9 mouse cellular contexts compared by ENCODE assay signal in the genomic region with DNA sequence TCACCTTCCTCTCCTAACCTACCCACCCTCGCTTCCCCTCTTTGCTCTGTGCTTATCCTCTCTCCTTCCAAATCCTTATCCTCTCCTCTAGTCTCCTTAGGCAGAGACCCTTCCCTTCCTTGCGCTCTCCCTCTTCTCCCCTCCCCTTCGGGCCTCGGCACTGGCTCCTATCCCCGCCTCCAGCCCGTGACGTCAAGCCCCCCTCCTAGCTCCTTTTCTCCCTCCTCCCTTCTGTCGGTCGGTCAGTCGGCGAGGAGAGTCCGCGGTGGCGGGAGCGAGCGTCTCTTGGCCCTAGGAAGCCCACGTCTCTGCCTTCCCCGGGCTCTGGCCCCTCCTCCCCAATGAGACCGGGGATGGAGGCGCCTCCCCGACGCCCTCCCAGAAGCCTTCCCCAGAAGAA. TPM values are rescaled to one million over a fixed set of nuclear protein-coding genes. Genes with fewer than 3 reads are reported as not detected.
DNase-seq lines count a peak whose midpoint lies in the region; ATAC-seq and TF ChIP-seq lines count a peak whose summit lies in the region.
"Had no signal": no experiment of that assay in that cellular context is flagged by ENCODE, and none has a peak within 500 bp of the region (broad histone marks: within the 10 kb centered on the region; RNA-seq: fewer than 3 reads in every experiment).

No protein-coding gene starts in this region.

- peaks cover 69% of the 10 kb centered on the region for H3K36me3 ChIP-seq in E14TG2a.4 (ENCODE audit: insufficient read depth, low read length)
- H3K36me3 ChIP-seq in forebrain, postnatal 0 days (ENCODE audit: insufficient read depth) = peaks cover 12% of the 10 kb centered on the region
- H3K36me3 ChIP-seq in liver, embryonic 16.5 days (ENCODE audit: control insufficient read depth, insufficient read depth) = no peaks in the 10 kb centered on the region
- H3K36me3 ChIP-seq in neural tube, embryonic 13.5 days = peaks cover 32% of the 10 kb centered on the region
- H3K36me3 ChIP-seq in thymus, adult 2 months (ENCODE audit: control insufficient read depth, insufficient read depth, low read length) = peaks cover 9% of the 10 kb centered on the region

- TF ChIP-seq CTCF in E14TG2a.4 (conservative IDR thresholded peaks at IDR 0.05; ENCODE audit: low read length) = no peak
- TF ChIP-seq CTCF in forebrain, postnatal 0 days (IDR thresholded peaks at IDR 0.05; ENCODE audit: low read depth) = no peak
- no peak for TF ChIP-seq CTCF in thymus, adult 2 months (IDR thresholded peaks at IDR 0.05; ENCODE audit: borderline replicate concordance, control insufficient read depth, extremely low read depth, insufficient read depth, low read length, poor library complexity)

- 2% methylated on average over 22 of the region's 22 CpGs for WGBS in forebrain, postnatal 0 days
- under 1% methylated on average over 22 of the region's 22 CpGs for WGBS in liver, embryonic 16.5 days (ENCODE audit: insufficient replicate concordance)
- 2% methylated on average over 22 of the region's 22 CpGs for WGBS in neural tube, embryonic 13.5 days
- 11% methylated on average over 22 of the region's 22 CpGs for WGBS in thymus, adult 2 months

- intact Hi-C loops in heart, postnatal 14 days (cut with DNase I) = no loop called here

- H3K4me3 ChIP-seq in E14TG2a.4 (replicated peaks; ENCODE audit: low read length) = peak overlapping the region; percentile 80
- H3K4me3 ChIP-seq in forebrain, postnatal 0 days (ENCODE audit: low read depth, low read length) = peak overlapping the region; percentile 69
- H3K4me3 ChIP-seq in liver, embryonic 16.5 days (ENCODE audit: low read depth, low read length) = peak overlapping the region; percentile 31
- H3K4me3 ChIP-seq in neural tube, embryonic 13.5 days = peak overlapping the region; percentile 80
- peak overlapping the region; percentile 17; the same call in 1 of the 2 replicates for H3K4me3 ChIP-seq in thymus, adult 2 months (ENCODE audit: control insufficient read depth, insufficient read depth, low read length)

- peak overlapping the region; percentile 86 for H3K27ac ChIP-seq in forebrain, postnatal 0 days (ENCODE audit: low read depth, low read length)
- no peak overlapping the region for H3K27ac ChIP-seq in liver, embryonic 16.5 days (ENCODE audit: low read length)
- peak overlapping the region; percentile 86 for H3K27ac ChIP-seq in neural tube, embryonic 13.5 days (replicated peaks)
- H3K27ac ChIP-seq in thymus, adult 2 months (ENCODE audit: control insufficient read depth, insufficient read depth, low read length) = no peak overlapping the region

- no peak for TF ChIP-seq POLR2A in thymus, adult 2 months (IDR thresholded peaks at IDR 0.05; ENCODE audit: control insufficient read depth, extremely low read depth, insufficient read depth, low read length, poor library complexity)

- peak overlapping the region; percentile 84 for H3K4me2 ChIP-seq in forebrain, postnatal 0 days (ENCODE audit: low read depth)
- peak overlapping the region; percentile 46 for H3K4me2 ChIP-seq in liver, embryonic 16.5 days (ENCODE audit: low read depth, low read length)
- H3K4me2 ChIP-seq in neural tube, embryonic 13.5 days = peak overlapping the region; percentile 88

- peak; percentile 94 to 97 for DNase-seq in cerebellum, adult 18-20 months
- peak; percentile 92 for DNase-seq in forebrain, postnatal 0 days
- DNase-seq in heart, postnatal 14 days = peak; percentile 77 to 78
- DNase-seq in kidney, postnatal 4 days = peak; percentile 83 to 84
- DNase-seq in thymus, adult 2 months = peak; percentile 29

- peaks cover 81% of the 10 kb centered on the region for H3K4me1 ChIP-seq in E14TG2a.4 (replicated peaks; ENCODE audit: low read depth, low read length)
- H3K4me1 ChIP-seq in forebrain, postnatal 0 days (ENCODE audit: insufficient read depth) = peaks cover 7% of the 10 kb centered on the region; the same call in 1 of the 2 replicates
- peaks cover 3% of the 10 kb centered on the region for H3K4me1 ChIP-seq in liver, embryonic 16.5 days (ENCODE audit: control insufficient read depth, low read depth, low read length)
- peaks cover 63% of the 10 kb centered on the region for H3K4me1 ChIP-seq in neural tube, embryonic 13.5 days (replicated peaks)
- peaks cover 25% of the 10 kb centered on the region for H3K4me1 ChIP-seq in thymus, adult 2 months (replicated peaks; ENCODE audit: control insufficient read depth, insufficient read depth, low read length)

- H3K9ac ChIP-seq in forebrain, postnatal 0 days = peak overlapping the region; percentile 84
- H3K9ac ChIP-seq in liver, embryonic 16.5 days (ENCODE audit: low read depth, low read length) = no peak overlapping the region
- peak overlapping the region; percentile 93 for H3K9ac ChIP-seq in neural tube, embryonic 13.5 days

- peak; percentile 67 for ATAC-seq in forebrain, postnatal 0 days
- ATAC-seq in liver, embryonic 16.5 days (ENCODE audit: low read depth) = no peak
- peak; percentile 60 for ATAC-seq in neural tube, embryonic 13.5 days (ENCODE audit: low read depth)

- 0 out of 2 replicates have a peak, but pooled peaks cover 2% of the 10 kb centered on the region for H3K27me3 ChIP-seq in E14TG2a.4 (ENCODE audit: insufficient read depth, low read length)
- no peaks in the 10 kb centered on the region for H3K27me3 ChIP-seq in forebrain, postnatal 0 days (ENCODE audit: insufficient read depth, low read length)
- peaks cover 57% of the 10 kb centered on the region for H3K27me3 ChIP-seq in liver, embryonic 16.5 days (ENCODE audit: control insufficient read depth, insufficient read depth, low read depth, low read length)
- peaks cover 5% of the 10 kb centered on the region; the same call in 1 of the 2 replicates for H3K27me3 ChIP-seq in neural tube, embryonic 13.5 days
- H3K27me3 ChIP-seq in thymus, adult 2 months (ENCODE audit: control insufficient read depth, insufficient read depth, low read length) = peaks cover 7% of the 10 kb centered on the region

- no peaks in the 10 kb centered on the region for H3K9me3 ChIP-seq in E14TG2a.4 (ENCODE audit: low read length)
- H3K9me3 ChIP-seq in forebrain, postnatal 0 days (ENCODE audit: low read length) = no peaks in the 10 kb centered on the region
- no peaks in the 10 kb centered on the region for H3K9me3 ChIP-seq in liver, embryonic 16.5 days (replicated peaks; ENCODE audit: control insufficient read depth, low read length)
- no peaks in the 10 kb centered on the region for H3K9me3 ChIP-seq in neural tube, embryonic 13.5 days

RNA-seq across cellular contexts. Expression of a gene that starts 4.6 kb away (rescaled TPM):
- 353 and 416 TPM in 2 replicates for total RNA-seq in forebrain, postnatal 0 days (2014; rRNA removed)
- 58.1 and 80.1 TPM in 2 replicates for polyA plus RNA-seq in forebrain, postnatal 0 days (2015; fragmentation: Nextera tagmentation; extraction: Ambion mirVana)
- 10 to 100 TPM; 16.9 TPM for total RNA-seq in heart, postnatal 14 days (2021)
- polyA plus RNA-seq in liver, embryonic 16.5 days (2015; fragmentation: Nextera tagmentation; extraction: Ambion mirVana) = 0.46 and 1.0 TPM in 2 replicates
- 56.2 and 57.0 TPM in 2 replicates for polyA plus RNA-seq in neural tube, embryonic 13.5 days (2015; fragmentation: Nextera tagmentation; extraction: Ambion mirVana)
- 124 and 135 TPM in 2 replicates for polyA plus RNA-seq in thymus, adult 2 months (2012; rRNA removed)

RNA-seq across cellular contexts. Expression of a gene that starts 27.2 kb away (rescaled TPM):
- not detected in 2 replicates for total RNA-seq in forebrain, postnatal 0 days (2014; rRNA removed)
- polyA plus RNA-seq in forebrain, postnatal 0 days (2015; fragmentation: Nextera tagmentation; extraction: Ambion mirVana) = 0.53 and 1.1 TPM in 2 replicates
- not detected for total RNA-seq in heart, postnatal 14 days (2021)
- not detected in 2 replicates for polyA plus RNA-seq in liver, embryonic 16.5 days (2015; fragmentation: Nextera tagmentation; extraction: Ambion mirVana)
- polyA plus RNA-seq in neural tube, embryonic 13.5 days (2015; fragmentation: Nextera tagmentation; extraction: Ambion mirVana) = 1.2 and 1.7 TPM in 2 replicates
- not detected in 2 replicates for polyA plus RNA-seq in thymus, adult 2 months (2012; rRNA removed)
- total RNA-seq: MEL had no signal

RNA-seq across cellular contexts. Expression of a gene that starts 37.9 kb away (rescaled TPM):
- not detected in 2 replicates for total RNA-seq in forebrain, postnatal 0 days (2014; rRNA removed)
- not detected in 2 replicates for polyA plus RNA-seq in forebrain, postnatal 0 days (2015; fragmentation: Nextera tagmentation; extraction: Ambion mirVana)
- not detected for total RNA-seq in heart, postnatal 14 days (2021)
- not detected in 2 replicates for polyA plus RNA-seq in liver, embryonic 16.5 days (2015; fragmentation: Nextera tagmentation; extraction: Ambion mirVana)
- not detected in 2 replicates for polyA plus RNA-seq in neural tube, embryonic 13.5 days (2015; fragmentation: Nextera tagmentation; extraction: Ambion mirVana)
- polyA plus RNA-seq in thymus, adult 2 months (2012; rRNA removed) = not detected in 2 replicates

RNA-seq across cellular contexts. Expression of a gene that starts 47.7 kb away (rescaled TPM):
- not detected in 2 replicates for total RNA-seq in forebrain, postnatal 0 days (2014; rRNA removed)
- polyA plus RNA-seq in forebrain, postnatal 0 days (2015; fragmentation: Nextera tagmentation; extraction: Ambion mirVana) = not detected in 2 replicates
- not detected for total RNA-seq in heart, postnatal 14 days (2021)
- not detected in 2 replicates for polyA plus RNA-seq in liver, embryonic 16.5 days (2015; fragmentation: Nextera tagmentation; extraction: Ambion mirVana)
- not detected in 2 replicates for polyA plus RNA-seq in neural tube, embryonic 13.5 days (2015; fragmentation: Nextera tagmentation; extraction: Ambion mirVana)
- not detected in 2 replicates for polyA plus RNA-seq in thymus, adult 2 months (2012; rRNA removed)
- total RNA-seq: MEL had no signal

RNA-seq across cellular contexts. Expression of a gene that starts 49.4 kb away (rescaled TPM):
- 208 and 220 TPM in 2 replicates for total RNA-seq in forebrain, postnatal 0 days (2014; rRNA removed)
- 113 and 148 TPM in 2 replicates for polyA plus RNA-seq in forebrain, postnatal 0 days (2015; fragmentation: Nextera tagmentation; extraction: Ambion mirVana)
- 1 to 10 TPM; 3.7 to 4.6 TPM for total RNA-seq in heart, postnatal 14 days (2021)
- 2.9 and 3.4 TPM in 2 replicates for polyA plus RNA-seq in liver, embryonic 16.5 days (2015; fragmentation: Nextera tagmentation; extraction: Ambion mirVana)
- polyA plus RNA-seq in neural tube, embryonic 13.5 days (2015; fragmentation: Nextera tagmentation; extraction: Ambion mirVana) = 241 and 262 TPM in 2 replicates
- polyA plus RNA-seq in thymus, adult 2 months (2012; rRNA removed) = 0.94 and 1.1 TPM in 2 replicates
- total RNA-seq: MEL had no signal

Comparison
In these comparisons a context has a peak if more than half of its experiments do, and no peak if none do; other contexts are left out.
1. H3K4me3 ChIP-seq: peak in every context shown above with its lines; median percentile 80 in E14TG2a.4; 80 in neural tube, embryonic 13.5 days; 69 in forebrain, postnatal 0 days; 31 in liver, embryonic 16.5 days; 17 in thymus, adult 2 months.
2. DNase-seq: peak in every context shown above with its lines; median percentile 96 in cerebellum, adult 18-20 months; 92 in forebrain, postnatal 0 days; 84 in kidney, postnatal 4 days; 78 in heart, postnatal 14 days; 29 in thymus, adult 2 months.
3. H3K27ac ChIP-seq: peak in forebrain, postnatal 0 days (single experiment) and neural tube, embryonic 13.5 days (single experiment); none in liver, embryonic 16.5 days (single experiment) and thymus, adult 2 months (single experiment).
4. RNA of a gene that starts 4.6 kb away (polyA plus RNA-seq): 124 to 135 TPM in thymus, adult 2 months, 58.1 to 80.1 TPM in forebrain, postnatal 0 days and 56.2 to 57.0 TPM in neural tube, embryonic 13.5 days; 0.46 to 1.0 TPM in liver, embryonic 16.5 days; every median in the first group is over 10 times any median in the second.
5. Peak in every context shown above with its lines, with median percentiles within 50 percentile points of each other: H3K4me2 ChIP-seq.